Mouse (Mus musculus): ENCODE measurements around the gene Cd80.

Gene Cd80

GRCm38 (mm10) chr16:38448458-38448857, 6.9 kb upstream of the Cd80 start:
- DNase-seq (ENCODE audit: low spot score in 2 of 2), result no peak

DNA sequence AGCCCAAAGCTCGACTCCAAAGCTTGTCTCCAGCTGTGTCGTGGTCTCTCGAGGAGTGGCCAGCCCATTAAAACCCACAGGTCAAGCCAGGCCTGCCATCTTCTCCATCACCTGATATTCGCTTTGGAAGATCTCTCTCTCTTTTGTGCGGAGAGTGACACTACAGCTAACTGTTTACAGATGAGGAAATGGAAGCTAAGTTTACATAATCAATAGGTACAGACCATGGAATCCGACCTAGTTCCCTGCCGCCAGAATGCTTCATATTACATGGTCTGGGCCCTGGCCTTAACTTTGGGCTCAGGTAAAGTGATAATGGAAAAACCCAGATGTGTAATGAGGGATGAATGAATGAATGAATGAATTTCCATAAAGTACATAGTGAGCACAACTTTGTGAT, 4.7 kb upstream of the Cd80 start:
- DNase-seq (ENCODE audit: low spot score in 2 of 2), result no peak

GRCm38 (mm10) chr16:38451421-38452205, 3.7 kb upstream of the Cd80 start:
- DNase-seq (ENCODE audit: low spot score in 2 of 2), result no peak

GRCm38 (mm10) chr16:38452442-38453202, 2.7 kb upstream of the Cd80 start, which contains the start of gene Adprh:
Gene Adprh (minus strand): TSS chr16:38452703.
- DNase-seq (ENCODE audit: low spot score in 2 of 2), result peak; percentile 90

- DNase-seq (ENCODE audit: low spot score in 2 of 2), result no peak
Measured at GRCm38 (mm10) chr16:38453203-38453553, 2.2 kb upstream of the Cd80 start.

- peak; percentile 36 to 39 for DNase-seq (ENCODE audit: low spot score in 2 of 2)
Measured at GRCm38 (mm10) chr16:38453952-38454351, 1.4 kb upstream of the Cd80 start.

DNA sequence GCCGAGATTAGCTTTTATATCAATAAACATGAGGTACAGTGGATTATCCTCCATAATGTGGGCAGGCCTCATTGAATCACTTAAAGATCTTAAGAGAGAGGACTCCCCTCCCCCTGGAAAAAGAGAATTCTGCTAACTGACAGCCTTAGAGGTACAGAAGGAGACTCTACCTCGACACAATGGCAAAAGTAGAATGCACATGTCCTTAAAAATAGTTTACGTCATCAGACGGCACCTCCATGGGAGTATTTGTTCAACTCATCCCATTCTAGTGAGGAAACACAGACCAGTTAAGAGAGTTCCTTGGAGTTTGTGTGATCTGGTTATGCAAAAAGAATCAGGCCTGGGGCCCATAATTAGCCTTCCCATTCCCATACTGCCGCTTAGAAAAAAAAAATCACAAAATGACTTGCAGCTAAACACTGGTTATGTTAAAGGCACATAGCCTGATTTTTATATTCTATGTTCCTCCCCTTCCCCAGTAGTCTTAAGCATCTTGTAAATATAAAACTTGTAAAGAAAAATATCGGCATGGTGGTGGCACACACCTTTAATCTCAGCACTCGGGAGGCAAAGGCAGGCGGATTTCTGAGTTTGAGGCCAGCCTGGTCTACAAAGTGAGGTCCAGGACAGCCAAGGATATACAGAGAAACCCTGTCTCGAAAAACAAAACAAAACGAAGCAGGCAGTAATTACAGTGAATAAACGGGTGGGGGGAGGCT, 667 bp upstream of the Cd80 start:
- no peak for DNase-seq (ENCODE audit: low spot score in 2 of 2)

- peak; percentile 22 to 54 for DNase-seq (ENCODE audit: low spot score in 2 of 2)
Measured at GRCm38 (mm10) chr16:38456812-38457567, 1.6 kb downstream of the Cd80 start.

DNA sequence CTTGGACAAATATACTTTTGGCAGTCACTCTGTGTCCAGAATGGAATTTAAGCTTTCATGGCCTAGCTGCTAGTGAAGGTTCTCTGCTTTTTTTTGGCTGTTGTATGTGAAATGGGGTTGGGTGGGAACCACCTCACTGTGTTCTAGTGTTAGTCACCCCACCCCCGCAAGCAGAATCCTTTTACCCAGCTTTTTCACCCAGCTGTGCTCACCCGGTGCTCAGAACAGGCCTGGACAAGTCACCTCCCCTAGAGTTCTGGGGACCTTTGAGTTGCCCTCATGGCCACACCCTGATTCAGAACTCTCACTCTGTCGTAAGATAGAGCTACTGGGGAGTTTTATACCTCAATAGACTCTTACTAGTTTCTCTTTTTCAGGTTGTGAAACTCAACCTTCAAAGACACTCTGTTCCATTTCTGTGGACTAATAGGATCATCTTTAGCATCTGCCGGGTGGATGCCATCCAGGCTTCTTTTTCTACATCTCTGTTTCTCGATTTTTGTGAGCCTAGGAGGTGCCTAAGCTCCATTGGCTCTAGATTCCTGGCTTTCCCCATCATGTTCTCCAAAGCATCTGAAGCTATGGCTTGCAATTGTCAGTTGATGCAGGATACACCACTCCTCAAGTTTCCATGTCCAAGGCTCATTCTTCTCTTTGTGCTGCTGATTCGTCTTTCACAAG, 3.4 kb downstream of the Cd80 start:
- no peak for DNase-seq (ENCODE audit: low spot score in 2 of 2)

GRCm38 (mm10) chr16:38459990-38460389, 4.6 kb downstream of the Cd80 start:
- DNase-seq (ENCODE audit: low spot score in 2 of 2), result no peak

- no peak for DNase-seq (ENCODE audit: low spot score in 2 of 2)
Measured at GRCm38 (mm10) chr16:38461749-38462148, 6.4 kb downstream of the Cd80 start.

DNA sequence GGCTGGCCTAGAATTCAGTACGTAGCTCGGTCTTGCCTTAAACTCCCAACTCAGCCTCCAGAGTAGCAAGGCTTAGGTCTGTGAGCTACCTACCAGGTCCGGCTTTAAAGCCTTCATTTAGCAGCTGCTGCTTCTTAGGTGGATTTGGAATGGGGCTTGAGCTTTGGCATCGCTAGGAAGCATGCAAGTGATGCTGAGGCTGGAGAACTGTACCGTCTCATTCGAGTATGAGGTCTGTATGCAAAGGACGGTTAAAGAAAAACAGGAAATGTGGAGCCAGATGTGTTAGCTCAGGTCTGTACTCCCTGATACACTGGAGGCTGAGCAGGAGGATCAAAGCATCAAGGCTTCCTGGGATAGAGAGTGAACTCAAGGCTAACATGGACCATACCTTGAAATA, 6.8 kb downstream of the Cd80 start:
- DNase-seq (ENCODE audit: low spot score in 2 of 2), result no peak

DNA sequence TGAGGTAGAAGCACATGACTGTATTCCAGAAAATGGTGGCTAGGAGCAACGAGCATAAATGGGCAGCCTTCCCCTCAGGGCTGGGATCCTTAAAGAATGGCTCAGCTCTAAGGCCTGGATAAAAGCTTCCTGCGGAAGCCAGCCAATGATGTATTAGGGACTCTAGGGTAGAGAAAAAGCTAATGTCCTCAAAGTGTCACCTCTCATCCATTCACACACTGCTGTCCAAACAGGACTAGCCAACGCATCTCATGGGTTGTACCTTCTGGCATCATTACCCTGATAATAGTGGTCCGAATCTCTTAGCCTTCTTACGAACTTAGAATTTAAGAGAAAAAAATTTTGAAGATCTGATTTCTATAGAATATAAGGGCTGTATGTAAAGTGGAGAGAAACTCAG, 7.9 kb downstream of the Cd80 start:
- no peak for DNase-seq (ENCODE audit: low spot score in 2 of 2)

DNA sequence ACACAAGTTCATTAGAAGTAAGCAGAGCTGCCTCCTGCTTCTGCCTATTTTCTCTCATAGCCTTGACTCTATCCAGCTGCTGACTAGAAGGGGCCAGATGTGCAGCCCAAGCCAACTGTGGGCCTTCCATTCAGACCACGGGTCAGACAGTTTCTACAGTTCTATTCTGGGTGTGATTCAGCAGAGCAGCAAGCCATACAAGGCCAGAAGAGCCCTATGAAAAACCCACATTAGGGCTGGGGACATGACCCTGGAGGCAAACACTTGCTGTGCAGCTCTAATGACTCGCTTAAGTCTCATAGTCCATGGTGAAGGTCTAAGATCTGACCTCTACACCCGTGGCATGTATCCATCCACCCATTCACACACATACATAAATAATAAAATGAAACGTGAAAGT, 10.7 kb downstream of the Cd80 start:
- DNase-seq (ENCODE audit: low spot score in 2 of 2), result no peak

DNA sequence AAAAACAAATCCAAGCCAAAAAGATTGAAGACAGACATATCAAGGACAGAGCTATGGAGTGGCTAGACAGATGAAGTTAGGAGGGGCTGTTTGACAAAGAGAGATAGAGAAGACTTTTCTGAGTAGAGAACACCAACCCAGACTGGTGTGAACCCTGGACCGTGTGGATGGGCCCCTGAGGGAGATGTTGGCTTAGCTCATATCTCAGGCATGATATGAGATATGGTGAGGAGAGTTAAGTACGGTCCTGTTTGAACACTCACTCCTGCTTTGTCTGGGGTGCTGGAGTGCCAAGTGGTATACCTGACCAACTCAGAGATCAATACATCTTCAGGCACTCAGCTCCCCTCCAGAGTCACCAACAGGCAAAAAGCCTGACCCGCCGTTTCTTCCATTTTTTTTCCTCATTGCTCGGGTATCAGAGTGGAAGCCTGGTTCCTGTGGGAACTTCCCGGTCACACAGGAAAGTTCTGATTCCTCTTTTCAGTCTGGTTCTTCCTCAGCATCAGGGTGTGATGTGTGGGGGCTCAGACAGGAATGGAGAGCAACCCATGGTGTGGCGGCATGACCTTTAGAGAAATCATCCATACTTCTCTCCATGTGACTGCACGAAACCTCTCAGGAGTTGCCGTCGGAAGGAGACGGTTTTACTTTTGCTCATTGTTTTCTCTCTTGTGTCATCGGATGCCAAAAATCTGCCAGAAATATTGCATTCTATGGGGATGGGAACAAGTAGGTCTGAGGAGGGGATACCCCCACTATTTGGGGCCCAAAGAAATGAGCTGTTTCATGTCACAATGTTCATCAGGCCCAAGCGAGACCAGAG, 11.9 kb downstream of the Cd80 start:
- DNase-seq (ENCODE audit: low spot score in 2 of 2), result no peak

- no peak for DNase-seq (ENCODE audit: low spot score in 2 of 2)
Measured at GRCm38 (mm10) chr16:38467917-38468705, 12.8 kb downstream of the Cd80 start.

GRCm38 (mm10) chr16:38468706-38469018, 13.3 kb downstream of the Cd80 start:
- DNase-seq (ENCODE audit: low spot score in 2 of 2), result no peak

- DNase-seq (ENCODE audit: low spot score in 2 of 2), result no peak
Measured at GRCm38 (mm10) chr16:38469437-38469836, 14.1 kb downstream of the Cd80 start.

GRCm38 (mm10) chr16:38471697-38472506, 16.5 kb downstream of the Cd80 start:
- no peak for DNase-seq (ENCODE audit: low spot score in 2 of 2)

Measured in spleen, postnatal 36 days (tissue).